Mouse (Mus musculus): ENCODE data around the gene Gtf2ird1.
A peak's percentile ranks its signal among the peaks of the same experiment; 100 is the strongest.
"Not testable (repeated sequence)": the region's sequence is repeated elsewhere in the genome, so short reads cannot be mapped to it uniquely, and the experiment has no call there.

Gene Gtf2ird1

GRCm38 (mm10) chr5:134410307-134410836 is 46.1 kb downstream of the Gtf2ird1 start:
- no peak for DNase-seq (ENCODE audit: low spot score in 2 of 2)

- no peak for DNase-seq (ENCODE audit: low spot score in 2 of 2)
Observed at GRCm38 (mm10) chr5:134409606-134410306, 46.8 kb downstream of the Gtf2ird1 start.

- no peak for DNase-seq (ENCODE audit: low spot score in 2 of 2)
Observed at GRCm38 (mm10) chr5:134408119-134408518, 48.4 kb downstream of the Gtf2ird1 start.

- DNase-seq (ENCODE audit: low spot score in 2 of 2), result no peak
Observed at GRCm38 (mm10) chr5:134401841-134402240, 54.7 kb downstream of the Gtf2ird1 start.

- no peak for DNase-seq (ENCODE audit: low spot score in 2 of 2)
Observed at GRCm38 (mm10) chr5:134397434-134398163, 58.9 kb downstream of the Gtf2ird1 start.

- DNase-seq (ENCODE audit: low spot score in 2 of 2), result no peak
Observed at GRCm38 (mm10) chr5:134396519-134396918, 60.0 kb downstream of the Gtf2ird1 start.

GRCm38 (mm10) chr5:134394624-134395023 is 61.9 kb downstream of the Gtf2ird1 start:
- peak; percentile 63 to 72 for DNase-seq (ENCODE audit: low spot score in 2 of 2)

- no peak for DNase-seq (ENCODE audit: low spot score in 2 of 2)
Observed at GRCm38 (mm10) chr5:134393624-134394023, 62.9 kb downstream of the Gtf2ird1 start.

GRCm38 (mm10) chr5:134385106-134385505 is 71.4 kb downstream of the Gtf2ird1 start:
- DNase-seq (ENCODE audit: low spot score in 2 of 2), result peak; percentile 77 to 89

GRCm38 (mm10) chr5:134375256-134375655 is 81.3 kb downstream of the Gtf2ird1 start:
- DNase-seq (ENCODE audit: low spot score in 2 of 2), result no peak

GRCm38 (mm10) chr5:134374546-134374945 is 82.0 kb downstream of the Gtf2ird1 start:
- DNase-seq (ENCODE audit: low spot score in 2 of 2), result no peak

- DNase-seq (ENCODE audit: low spot score in 2 of 2), result peak; percentile 40 to 47
Observed at GRCm38 (mm10) chr5:134373912-134374488, 82.5 kb downstream of the Gtf2ird1 start.

- peak; percentile 56 to 65 for DNase-seq (ENCODE audit: low spot score in 2 of 2)
Observed at GRCm38 (mm10) chr5:134372926-134373658, 83.4 kb downstream of the Gtf2ird1 start.

GRCm38 (mm10) chr5:134371511-134372289 is 84.8 kb downstream of the Gtf2ird1 start:
- peak; percentile 55 to 60 for DNase-seq (ENCODE audit: low spot score in 2 of 2)

GRCm38 (mm10) chr5:134370831-134371230 is 85.7 kb downstream of the Gtf2ird1 start:
- peak; percentile 37 to 39 for DNase-seq (ENCODE audit: low spot score in 2 of 2)

GRCm38 (mm10) chr5:134359101-134359500 is 97.4 kb downstream of the Gtf2ird1 start:
- DNase-seq (ENCODE audit: low spot score in 2 of 2), result no peak

GRCm38 (mm10) chr5:134355372-134355771 is 101.1 kb downstream of the Gtf2ird1 start:
- DNase-seq (ENCODE audit: low spot score in 2 of 2), result not testable (repeated sequence)

GRCm38 (mm10) chr5:134353117-134353516 is 103.4 kb downstream of the Gtf2ird1 start:
- no peak for DNase-seq (ENCODE audit: low spot score in 2 of 2)

GRCm38 (mm10) chr5:134352527-134353001 is 104.0 kb downstream of the Gtf2ird1 start:
- DNase-seq (ENCODE audit: low spot score in 2 of 2), result no peak

GRCm38 (mm10) chr5:134350660-134351059 is 105.9 kb downstream of the Gtf2ird1 start:
- DNase-seq (ENCODE audit: low spot score in 2 of 2), result peak; percentile 59 to 60

- peak in 1 of 2 experiments; percentile 31 for DNase-seq (ENCODE audit: low spot score in 2 of 2)
Observed at GRCm38 (mm10) chr5:134347066-134347465, 109.5 kb downstream of the Gtf2ird1 start.
